9 mouse cellular contexts compared by ENCODE assay signal in genomic region chr8:114452781-114453221, GRCm38 (mm10). TPM values are rescaled to one million over a fixed set of nuclear protein-coding genes. Genes with fewer than 3 reads are reported as not detected.
A peak's percentile ranks its signal among the peaks of the same experiment; 100 is the strongest.
DNase-seq lines count a peak whose midpoint lies in the region; ATAC-seq lines count a peak whose summit lies in the region.
"Had no signal": no experiment of that assay in that cellular context is flagged by ENCODE, and none has a peak within 500 bp of the region (broad histone marks: within the 10 kb centered on the region; RNA-seq: fewer than 3 reads in every experiment).

No protein-coding gene starts in this region.

- H3K27me3 ChIP-seq in embryonic facial prominence, embryonic 12.5 days, result no peaks in the 10 kb centered on the region

- DNase-seq in adrenal gland, adult (ENCODE audit: inconsistent age in 2 of 2, low spot score in 1 of 2), result peak; percentile 65 to 86
- no peak for DNase-seq in adrenal gland, adult 8-10 months
- peak; percentile 58 to 80 for DNase-seq in adrenal gland, postnatal 36 days
- peak; percentile 75 to 82 for DNase-seq in heart, postnatal 14 days
- DNase-seq in kidney, postnatal 4 days, result peak; percentile 74 to 77
- peak; percentile 80 for DNase-seq in lung, postnatal 36 days
- peak; percentile 51 to 79 for DNase-seq in right cerebral cortex, adult 2 months (ENCODE audit: low spot score in 2 of 2)

- no peaks in the 10 kb centered on the region for H3K4me1 ChIP-seq in embryonic facial prominence, embryonic 12.5 days

- WGBS in embryonic facial prominence, embryonic 12.5 days, result 6% methylated on average over 9 of the region's 9 CpGs

- H3K9me3 ChIP-seq in embryonic facial prominence, embryonic 12.5 days, result no peaks in the 10 kb centered on the region

- H3K4me2 ChIP-seq in embryonic facial prominence, embryonic 12.5 days (replicated peaks), result 0 out of 2 replicates have a peak overlapping the region, but pooled peaks have one; percentile 12

- intact Hi-C loops in heart, postnatal 14 days (cut with DNase I), result loop anchor here (5.0 kb wide), 6 partner anchors 90 to 1984 kb away; partner anchors contain the start of gene Maf

- H3K9ac ChIP-seq in embryonic facial prominence, embryonic 12.5 days, result no peak overlapping the region

- no peak overlapping the region for H3K27ac ChIP-seq in embryonic facial prominence, embryonic 12.5 days

- no peak for ATAC-seq in embryonic facial prominence, embryonic 12.5 days (ENCODE audit: insufficient number of reproducible peaks, insufficient read depth, low FRiP score, low TSS enrichment)

- no peak overlapping the region for H3K4me3 ChIP-seq in embryonic facial prominence, embryonic 12.5 days

- H3K36me3 ChIP-seq in embryonic facial prominence, embryonic 12.5 days, result peaks cover 3% of the 10 kb centered on the region; the same call in 1 of the 2 replicates

RNA-seq across cellular contexts. Expression of gene Wwox, which starts 13.3 kb away (rescaled TPM):
- 10 to 100 TPM; 26.4 to 56.6 (median 35.7) TPM for total RNA-seq in adrenal gland, adult 8-10 months (2022)
- 10 to 100 TPM; 27.3 to 28.0 TPM for total RNA-seq in adrenal gland, postnatal 36 days (2021)
- polyA plus RNA-seq in embryonic facial prominence, embryonic 12.5 days (2016; fragmentation: Nextera tagmentation; extraction: Ambion mirVana), result 10.5 and 12.6 TPM in 2 replicates
- 1 to 10 TPM; 5.6 to 6.5 TPM for total RNA-seq in heart, postnatal 14 days (2021)

RNA-seq across cellular contexts. Expression of gene Clec3a, which starts 34.9 kb away (rescaled TPM):
- not detected for total RNA-seq in adrenal gland, adult 8-10 months (2022)
- not detected for total RNA-seq in adrenal gland, postnatal 36 days (2021)
- 0.50 TPM in 1 of 2 replicates, not detected in the other for polyA plus RNA-seq in embryonic facial prominence, embryonic 12.5 days (2016; fragmentation: Nextera tagmentation; extraction: Ambion mirVana)
- not detected for total RNA-seq in heart, postnatal 14 days (2021)
- polyA plus RNA-seq: C2C12 had no signal
